14 mouse cellular contexts compared by ENCODE assay signal in genomic region chr10:68075181-68075580, GRCm38 (mm10).
"Had no signal": no experiment of that assay in that cellular context is flagged by ENCODE, and none has a peak within 500 bp of the region (broad histone marks: within the 10 kb centered on the region; RNA-seq: fewer than 3 reads in every experiment).

No protein-coding gene starts in this region.

- H3K9ac ChIP-seq: limb, embryonic 13.5 days; liver, embryonic 15.5 days; lung, embryonic 14.5 days; midbrain, embryonic 15.5 days; neural tube, embryonic 13.5 days had no signal

- H3K27me3 ChIP-seq: limb, embryonic 13.5 days; liver, embryonic 15.5 days; midbrain, embryonic 15.5 days; neural tube, embryonic 13.5 days had no signal

- H3K9me3 ChIP-seq: limb, embryonic 13.5 days; liver, embryonic 15.5 days; midbrain, embryonic 15.5 days; neural tube, embryonic 13.5 days had no signal

- H3K4me1 ChIP-seq: limb, embryonic 13.5 days; midbrain, embryonic 10.5 days; midbrain, embryonic 15.5 days; neural tube, embryonic 13.5 days had no signal

- ATAC-seq: intestine, postnatal 0 days; midbrain, embryonic 15.5 days had no signal

- H3K4me2 ChIP-seq: limb, embryonic 13.5 days; liver, embryonic 11.5 days; liver, embryonic 15.5 days; lung, embryonic 14.5 days; midbrain, embryonic 15.5 days; neural tube, embryonic 13.5 days had no signal

- H3K36me3 ChIP-seq: limb, embryonic 13.5 days; liver, embryonic 15.5 days; midbrain, embryonic 10.5 days; midbrain, embryonic 15.5 days; neural tube, embryonic 13.5 days had no signal

- H3K27ac ChIP-seq: limb, embryonic 13.5 days; liver, embryonic 15.5 days; midbrain, embryonic 10.5 days; midbrain, embryonic 15.5 days; neural tube, embryonic 13.5 days; stomach, postnatal 0 days had no signal

- H3K4me3 ChIP-seq: limb, embryonic 13.5 days; liver, embryonic 15.5 days; midbrain, embryonic 10.5 days; midbrain, embryonic 15.5 days; neural tube, embryonic 13.5 days had no signal

- DNase-seq: kidney, adult 8-10 months; kidney, postnatal 36 days; left cerebral cortex, postnatal 4 days; lung, embryonic 14.5 days; right cerebral cortex, postnatal 14 days; thymus, postnatal 4 days had no signal
